Mouse (Mus musculus) mouse trophoblast stem cell (cell line): ENCODE data around the gene Birc7.

Source experiments
- in situ Hi-C, 2 experiments: fragments of 300-500 bp; cut with MseI, MboI; formaldehyde crosslinking; loops; 2 replicates in 1 of 2; 3 replicates in 1 of 2; pipeline ENCODE4 v1.15.1; 2025

Birc7 gene

DNA sequence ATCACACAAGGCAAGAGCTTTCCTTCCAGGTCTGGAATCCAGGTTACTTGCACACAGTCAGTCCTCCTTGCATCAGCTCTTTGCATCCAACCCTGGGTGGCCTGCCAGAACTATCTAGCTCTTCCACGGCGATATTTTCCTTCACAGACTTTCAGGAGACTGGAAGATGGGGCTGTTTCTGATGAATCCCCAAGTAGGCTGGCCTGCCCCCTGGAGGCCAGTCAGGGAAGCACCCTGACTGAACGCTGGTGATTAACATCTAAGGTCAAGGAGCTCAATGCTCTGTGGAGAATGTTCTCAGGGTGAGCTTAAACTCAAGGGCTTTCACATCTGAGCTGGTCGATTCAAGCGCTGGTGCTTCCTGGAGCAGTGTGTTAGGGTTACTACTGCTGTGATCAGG is 35.1 kb downstream of the Birc7 start:
- in situ Hi-C loops, result loop anchor here (5.0 kb wide), 2 partner anchors 37 to 42 kb away; partner anchors contain the start of genes Birc7 (in 1 of the 2) and Ythdf1 (in 1 of the 2)

DNA sequence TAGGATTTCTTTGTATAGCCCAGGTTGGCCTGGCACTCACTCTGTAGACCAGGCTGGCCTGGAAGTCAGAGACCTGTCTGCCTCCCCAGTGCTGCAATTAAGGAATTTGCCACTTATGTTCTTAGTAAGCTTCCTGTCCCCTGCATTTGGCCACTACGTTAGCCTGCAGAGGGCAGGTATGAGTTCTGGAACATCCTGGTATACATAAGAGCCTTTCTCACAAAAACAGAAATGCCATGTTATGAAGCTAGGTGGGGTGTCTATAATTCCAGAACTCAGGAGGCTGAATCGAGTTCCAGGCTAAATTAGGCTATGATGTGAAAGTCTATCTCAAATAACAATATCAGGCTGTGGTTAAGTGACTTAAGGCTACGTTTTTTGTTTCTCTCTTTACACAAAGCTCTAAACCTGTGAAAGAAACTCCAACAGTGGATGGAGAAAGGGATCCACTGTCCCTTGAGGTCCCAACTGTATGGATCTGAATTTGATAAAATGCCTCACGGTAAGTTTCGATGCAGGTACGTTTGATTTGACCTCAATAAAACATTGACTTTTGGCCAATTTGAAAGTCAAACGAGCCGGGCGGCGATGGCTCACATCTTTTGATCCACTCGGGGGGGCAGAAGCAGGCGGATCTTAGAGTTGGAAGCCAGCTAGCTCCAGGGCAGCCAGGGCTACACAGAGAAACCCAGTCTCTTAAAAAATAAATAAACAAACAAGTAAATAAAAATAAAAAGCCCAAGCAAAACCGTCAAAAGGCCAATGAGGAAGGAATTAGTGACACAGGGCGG is 37.5 kb downstream of the Birc7 start:
- in situ Hi-C loops, result no loop called here

DNA sequence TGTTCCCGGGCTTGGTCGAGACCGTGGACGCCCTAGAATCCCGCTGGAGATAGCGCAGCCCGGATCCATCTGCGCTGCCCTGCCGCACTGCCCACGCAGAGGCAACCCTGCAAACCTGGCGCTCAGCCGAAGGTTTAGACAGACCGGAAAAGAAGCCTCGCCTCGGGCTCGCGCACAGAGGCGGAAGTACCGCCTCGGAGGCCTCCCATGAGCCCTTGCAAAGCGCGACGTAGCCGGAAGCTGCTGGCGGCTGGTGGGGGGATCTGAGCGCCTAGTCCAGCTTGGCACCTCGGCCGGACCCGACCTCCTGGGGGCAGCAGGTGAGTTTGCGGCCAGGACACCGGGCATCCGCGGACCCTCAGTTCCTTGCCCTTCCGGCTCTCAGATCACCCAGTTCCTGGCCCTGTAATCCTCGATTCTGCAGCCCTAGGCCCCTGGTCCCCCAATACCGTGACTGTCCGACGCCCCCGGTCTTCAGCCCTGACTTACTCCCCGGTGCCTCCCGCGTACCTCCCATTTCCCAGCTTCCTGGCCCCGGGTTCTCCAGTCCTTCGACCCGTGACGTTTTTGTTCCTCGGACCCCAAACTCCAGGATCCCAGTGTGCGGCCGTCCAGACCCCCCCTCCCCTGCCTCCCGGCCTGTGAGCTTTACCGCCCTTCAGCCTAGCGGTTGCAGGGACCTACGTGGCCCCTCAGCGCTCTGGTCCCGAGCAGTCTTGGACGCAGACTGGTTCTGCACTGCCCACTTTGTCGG is 38.4 kb downstream of the Birc7 start, which contains the start of gene Arfgap1:
Gene Arfgap1 (plus strand): TSS at position 216 of the 754 bp plus-strand sequence.
- in situ Hi-C loops, result no loop called here

DNA sequence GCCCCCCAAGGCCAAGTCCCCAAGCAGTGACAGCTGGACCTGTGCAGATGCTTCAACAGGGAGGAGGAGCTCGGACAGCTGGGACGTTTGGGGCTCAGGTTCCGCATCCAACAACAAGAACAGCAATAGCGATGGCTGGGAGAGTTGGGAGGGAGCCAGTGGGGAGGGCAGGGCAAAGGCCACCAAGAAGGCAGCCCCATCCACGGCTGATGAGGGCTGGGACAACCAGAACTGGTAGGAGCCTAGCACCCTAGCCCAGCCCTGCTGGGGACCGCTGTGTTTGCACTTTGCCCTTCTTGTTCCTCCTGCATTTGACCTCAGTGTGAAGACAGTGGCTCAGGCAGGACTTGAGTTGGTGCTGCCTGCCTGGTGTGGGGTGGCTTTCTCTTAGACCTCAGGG is 52.3 kb downstream of the Birc7 start:
- in situ Hi-C loops, result no loop called here
